Mouse (Mus musculus): ENCODE measurements around the gene Mgst1.

GRCm38 (mm10) chr6:138141111-138141592 lies 1.0 kb downstream of the Mgst1 start:
- TF ChIP-seq POLR2A (IDR thresholded peaks at IDR 0.05; ENCODE audit: insufficient read length, low read depth) (no peak), E2F4 (IDR thresholded peaks at IDR 0.05; ENCODE audit: insufficient read depth) (no peak), MAX (IDR thresholded peaks at IDR 0.05; ENCODE audit: low read depth) (no peak), CEBPB (IDR thresholded peaks at IDR 0.05; ENCODE audit: insufficient read depth, poor library complexity, severe bottlenecking) (no peak), POLR2AphosphoS2 (IDR thresholded peaks at IDR 0.05; ENCODE audit: insufficient read length, low read depth) (no peak), SRF (IDR thresholded peaks at IDR 0.05; ENCODE audit: control insufficient read depth, insufficient read length, low read depth) (no peak)
